Mouse (Mus musculus) heart, adult 2 months (tissue): Measurements from ENCODE around the gene Capzb.

Source experiments
- CTCF ChIP-seq: fragments of 200-600 bp; IDR thresholded peaks from 2 replicates; pipeline ENCODE4 v1.8.1; 2022; ENCODE audit warnings: antibody characterized with exemption, mild to moderate bottlenecking, moderate library complexity
- EP300 ChIP-seq: fragments of 200-500 bp; IDR thresholded peaks from 2 replicates; pipeline ENCODE4 v1.6.1; 2011; ENCODE audit warnings: low read depth, low read length, control low read depth; ENCODE audit not compliant: insufficient read depth
- POLR2A ChIP-seq: fragments of 200-500 bp; IDR thresholded peaks from 2 replicates; pipeline ENCODE4 v1.6.1; 2011; ENCODE audit warnings: mild to moderate bottlenecking, low read depth, low read length, control low read depth; ENCODE audit not compliant: insufficient read depth

- no peak for TF ChIP-seq CTCF
- no peak for TF ChIP-seq POLR2A
- no peak for TF ChIP-seq EP300
Measured at GRCm38 (mm10) chr4:139238612-139239011, 45.9 kb downstream of the Capzb start.
